ENCODE assay signal across 11 mouse cellular contexts in the genomic region with DNA sequence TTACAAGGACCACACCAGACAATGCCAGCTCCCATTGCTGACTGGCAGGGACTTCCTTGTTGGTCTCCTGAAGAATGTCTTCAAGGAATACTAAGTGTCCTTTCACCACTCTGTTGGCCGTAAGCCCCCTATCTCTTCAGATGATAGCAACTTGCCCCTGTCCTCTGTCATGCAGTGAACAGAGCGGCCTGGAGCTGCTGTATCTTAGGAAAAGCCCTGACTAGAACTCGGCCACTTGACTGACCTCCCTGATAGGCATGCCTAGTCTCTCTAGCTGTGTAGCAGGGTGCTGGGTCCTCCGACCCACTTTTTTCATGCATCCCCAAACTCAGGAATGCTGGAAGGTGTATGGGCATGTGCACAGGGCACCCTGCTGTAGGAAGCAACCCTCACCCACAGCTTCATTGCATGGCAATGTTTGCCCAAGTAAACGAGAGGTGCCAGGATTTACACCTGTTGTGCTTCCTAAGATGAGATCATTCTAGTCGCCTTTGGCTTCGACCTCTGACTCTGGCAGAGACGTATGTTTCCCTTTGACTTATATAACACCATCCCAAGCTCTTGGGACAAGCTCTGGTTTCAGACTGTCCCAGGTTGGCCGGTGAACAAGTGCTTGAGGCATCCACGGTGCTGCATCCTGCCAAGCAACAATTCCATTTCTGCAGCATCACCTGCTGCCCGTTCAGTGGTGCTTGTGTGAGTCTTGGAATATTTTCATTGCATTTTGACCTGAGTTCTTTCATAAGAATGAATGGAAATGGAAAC.
A peak's percentile ranks its signal among the peaks of the same experiment; 100 is the strongest.
DNase-seq lines count a peak whose midpoint lies in the region; ATAC-seq and TF ChIP-seq lines count a peak whose summit lies in the region.
"Had no signal": no experiment of that assay in that cellular context is flagged by ENCODE, and none has a peak within 500 bp of the region (broad histone marks: within the 10 kb centered on the region; RNA-seq: fewer than 3 reads in every experiment).

No protein-coding gene starts in this region.

- peaks cover 80% of the 10 kb centered on the region for H3K4me1 ChIP-seq in hindbrain, embryonic 10.5 days (replicated peaks)
- H3K4me1 ChIP-seq in hindbrain, embryonic 11.5 days (replicated peaks; ENCODE audit: control insufficient read depth, insufficient read depth, low read length): peaks cover 16% of the 10 kb centered on the region
- peaks cover 12% of the 10 kb centered on the region for H3K4me1 ChIP-seq in stomach, postnatal 0 days (replicated peaks; ENCODE audit: control insufficient read depth, insufficient read depth)

- no peak for TF ChIP-seq CTCF in stomach, postnatal 0 days (IDR thresholded peaks at IDR 0.05; ENCODE audit: low read depth)

- no peak for ATAC-seq in hindbrain, embryonic 11.5 days (ENCODE audit: low FRiP score)
- no peak for ATAC-seq in stomach, postnatal 0 days (ENCODE audit: low FRiP score, low TSS enrichment)

- no peak for DNase-seq in hindbrain, embryonic 10.5 days (ENCODE audit: low spot score)
- DNase-seq in hindbrain, embryonic 11.5 days (ENCODE audit: low spot score): no peak
- DNase-seq in ovary, adult 18-20 months (ENCODE audit: low spot score): peak; percentile 2
- no peak for DNase-seq in ovary, postnatal 36 days (ENCODE audit: low spot score)
- DNase-seq in gastrocnemius, adult 8-10 months (ENCODE audit: low spot score in 2 of 2): peak; percentile 56 to 75
- no peak for DNase-seq in stomach, postnatal 0 days (ENCODE audit: low spot score)
- no peak for DNase-seq in urinary bladder, postnatal 10 days (ENCODE audit: low spot score)
- DNase-seq: adrenal gland, postnatal 25 days; kidney, adult 18-20 months; thymus, postnatal 14 days had no signal

- peak overlapping the region; percentile 60 for H3K27ac ChIP-seq in hindbrain, embryonic 10.5 days
- no peak overlapping the region for H3K27ac ChIP-seq in hindbrain, embryonic 11.5 days (ENCODE audit: low read depth, low read length)
- peak overlapping the region; percentile 49; the same call in 1 of the 2 replicates for H3K27ac ChIP-seq in stomach, postnatal 0 days (replicated peaks)

- no peaks in the 10 kb centered on the region for H3K9me3 ChIP-seq in hindbrain, embryonic 10.5 days
- no peaks in the 10 kb centered on the region for H3K9me3 ChIP-seq in hindbrain, embryonic 11.5 days (ENCODE audit: control insufficient read depth, low read length)
- no peaks in the 10 kb centered on the region for H3K9me3 ChIP-seq in stomach, postnatal 0 days (ENCODE audit: control insufficient read depth, low read length)

- no peak overlapping the region for H3K4me2 ChIP-seq in hindbrain, embryonic 11.5 days (replicated peaks; ENCODE audit: low read depth, low read length)
- H3K4me2 ChIP-seq in stomach, postnatal 0 days (replicated peaks; ENCODE audit: low read depth): no peak overlapping the region

- H3K9ac ChIP-seq in hindbrain, embryonic 11.5 days (ENCODE audit: low read depth, low read length): no peak overlapping the region
- H3K9ac ChIP-seq in stomach, postnatal 0 days (ENCODE audit: low read length): no peak overlapping the region

- no peak for TF ChIP-seq EP300 in stomach, postnatal 0 days (optimal IDR thresholded peaks at IDR 0.05)

- no peaks in the 10 kb centered on the region for H3K36me3 ChIP-seq in hindbrain, embryonic 10.5 days
- no peaks in the 10 kb centered on the region for H3K36me3 ChIP-seq in hindbrain, embryonic 11.5 days (ENCODE audit: control insufficient read depth, insufficient read depth, low read length)
- H3K36me3 ChIP-seq in stomach, postnatal 0 days (ENCODE audit: control insufficient read depth, insufficient read depth, low read length): no peaks in the 10 kb centered on the region
- H3K36me3 ChIP-seq: G1E had no signal

- 84% methylated on average over 11 of the region's 11 CpGs for WGBS in hindbrain, embryonic 10.5 days
- 86% methylated on average over 11 of the region's 11 CpGs for WGBS in hindbrain, embryonic 11.5 days
- WGBS in stomach, postnatal 0 days: 70% methylated on average over 11 of the region's 11 CpGs

- H3K27me3 ChIP-seq in hindbrain, embryonic 10.5 days (ENCODE audit: insufficient read depth, poor library complexity, severe bottlenecking): peaks cover 7% of the 10 kb centered on the region; the same call in 1 of the 2 replicates
- no peaks in the 10 kb centered on the region for H3K27me3 ChIP-seq in hindbrain, embryonic 11.5 days (ENCODE audit: control insufficient read depth, insufficient read depth, low read length)
- H3K27me3 ChIP-seq in stomach, postnatal 0 days (ENCODE audit: control insufficient read depth, insufficient read depth, low read length): no peaks in the 10 kb centered on the region

- no peak overlapping the region for H3K4me3 ChIP-seq in hindbrain, embryonic 10.5 days
- no peak overlapping the region for H3K4me3 ChIP-seq in hindbrain, embryonic 11.5 days (ENCODE audit: low read depth, low read length)
- no peak overlapping the region for H3K4me3 ChIP-seq in stomach, postnatal 0 days (ENCODE audit: low read depth, low read length)

Comparison
In these comparisons a context has a peak if more than half of its experiments do, and no peak if none do; other contexts are left out.
1. DNase-seq: peak in ovary, adult 18-20 months (single experiment) and gastrocnemius, adult 8-10 months (2 of 2); none in hindbrain, embryonic 10.5 days (single experiment), hindbrain, embryonic 11.5 days (single experiment), ovary, postnatal 36 days (single experiment), stomach, postnatal 0 days (single experiment) and urinary bladder, postnatal 10 days (single experiment).